Mouse (Mus musculus) heart, embryonic 11.5 days (tissue): ENCODE results near the gene Tcf19. TPM values are rescaled to one million over a fixed set of nuclear protein-coding genes. Genes with fewer than 3 reads are reported as not detected.
A peak's percentile ranks its signal among the peaks of the same experiment; 100 is the strongest.
"Not testable (repeated sequence)": the region's sequence is repeated elsewhere in the genome, so short reads cannot be mapped to it uniquely, and the experiment has no call there.

Source experiments
- ATAC-seq: fragments of 200-750 bp; cut with Nextera tagmentation; replicated peaks from 2 replicates; pipeline ENCODE4 v1.8.0; 2017; ENCODE audit warnings: moderate library complexity; ENCODE audit not compliant: insufficient number of reproducible peaks, low FRiP score, low TSS enrichment
- H3K27ac ChIP-seq: fragments of 300-500 bp; sonication (generic); 2 replicates; pipeline ENCODE4 v1.5.1; 2014; ENCODE audit warnings: mild to moderate bottlenecking, low read depth, low read length
- H3K27me3 ChIP-seq: fragments of 300-500 bp; sonication (generic); 2 replicates; pipeline ENCODE4 v1.6.1; 2014; ENCODE audit warnings: mild to moderate bottlenecking, low read length, mixed read lengths; ENCODE audit not compliant: control insufficient read depth, insufficient read depth
- H3K36me3 ChIP-seq: fragments of 300-500 bp; sonication (generic); 2 replicates; pipeline ENCODE4 v1.6.1; 2014; ENCODE audit warnings: mild to moderate bottlenecking, low read length, moderate library complexity, mixed read lengths; ENCODE audit not compliant: control insufficient read depth, insufficient read depth
- H3K4me1 ChIP-seq: fragments of 300-500 bp; sonication (generic); 2 replicates; pipeline ENCODE4 v1.6.1; 2014; ENCODE audit warnings: low read length; ENCODE audit not compliant: control insufficient read depth, insufficient read depth
- H3K4me2 ChIP-seq: fragments of 300-500 bp; sonication (generic); 2 replicates; pipeline ENCODE4 v1.6.1; 2014; ENCODE audit warnings: mild to moderate bottlenecking, moderate library complexity
- H3K4me3 ChIP-seq: fragments of 300-500 bp; sonication (generic); 2 replicates; pipeline ENCODE4 v1.5.1; 2014; ENCODE audit warnings: low read depth, low read length
- H3K9ac ChIP-seq: fragments of 300-500 bp; sonication (generic); 2 replicates; pipeline ENCODE4 v1.6.1; 2014; ENCODE audit warnings: mild to moderate bottlenecking, low read depth, low read length, moderate library complexity
- H3K9me3 ChIP-seq: fragments of 300-500 bp; sonication (generic); replicated peaks from 2 replicates; pipeline ENCODE4 v1.6.1; 2016; ENCODE audit warnings: low read length; ENCODE audit not compliant: control insufficient read depth
- WGBS: fragments of 180-500 bp; shearing (Covaris S2); extraction: QIAGEN DNeasy Blood & Tissue Kit; methylation state at CpG from one replicate; pipeline ENCODE4 v1.1.7; 2014; ENCODE audit not compliant: insufficient replicate concordance; 5-methylcytosine and 5-hydroxymethylcytosine counted together
- polyA plus RNA-seq: library from polyadenylated mRNA; unstranded; fragments of >200 nt; fragmentation: Nextera tagmentation; extraction: Ambion mirVana; gene quantifications from 2 replicates; pipeline ENCODE4 v1.2.1, GENCODE M21; 2014

The Tcf19 gene
- polyA plus RNA-seq, 1 experiment from 2014 or later = 51.1 TPM

- H3K9me3 ChIP-seq = no peaks in the 10 kb centered on the region
- peak overlapping the region; percentile 90 for H3K4me2 ChIP-seq
- peak overlapping the region; percentile 70 for H3K4me3 ChIP-seq
- peak overlapping the region; percentile 41; the same call in 1 of the 2 replicates for H3K27ac ChIP-seq
- peaks cover 18% of the 10 kb centered on the region for H3K4me1 ChIP-seq
- no peaks in the 10 kb centered on the region for H3K27me3 ChIP-seq
- 11% methylated on average over 12 of the region's 12 CpGs for WGBS
- ATAC-seq = no peak
- no peaks in the 10 kb centered on the region; the same call in 1 of the 2 replicates for H3K36me3 ChIP-seq
- H3K9ac ChIP-seq = peak overlapping the region; percentile 74
Observed at GRCm38 (mm10) chr17:35517526-35517925, 902 bp upstream of the Tcf19 start.

- H3K9ac ChIP-seq = peak overlapping the region; percentile 72
- H3K4me1 ChIP-seq = peaks cover 18% of the 10 kb centered on the region
- no peaks in the 10 kb centered on the region for H3K9me3 ChIP-seq
- WGBS = 10% methylated on average over 25 of the region's 25 CpGs
- H3K4me3 ChIP-seq = peak overlapping the region; percentile 70
- no peak overlapping the region for H3K27ac ChIP-seq
- H3K27me3 ChIP-seq = no peaks in the 10 kb centered on the region
- peak overlapping the region; percentile 90 for H3K4me2 ChIP-seq
- no peaks in the 10 kb centered on the region; the same call in 1 of the 2 replicates for H3K36me3 ChIP-seq
- no peak for ATAC-seq
Observed at GRCm38 (mm10) chr17:35515911-35516640, 548 bp downstream of the Tcf19 start.

GRCm38 (mm10) chr17:35514756-35515155 is 1.9 kb downstream of the Tcf19 start:
- no peaks in the 10 kb centered on the region for H3K9me3 ChIP-seq
- peaks cover 18% of the 10 kb centered on the region for H3K4me1 ChIP-seq
- H3K27me3 ChIP-seq = no peaks in the 10 kb centered on the region
- no peaks in the 10 kb centered on the region; the same call in 1 of the 2 replicates for H3K36me3 ChIP-seq
- H3K4me2 ChIP-seq = peak overlapping the region; percentile 90
- no peak overlapping the region for H3K27ac ChIP-seq
- no peak overlapping the region for H3K4me3 ChIP-seq
- no peak for ATAC-seq
- H3K9ac ChIP-seq = peak overlapping the region; percentile 46; the same call in 1 of the 2 replicates
- 51% methylated on average over 6 of the region's 6 CpGs for WGBS

GRCm38 (mm10) chr17:35513886-35514285 is 2.7 kb downstream of the Tcf19 start:
- no peak for ATAC-seq
- H3K9me3 ChIP-seq = no peaks in the 10 kb centered on the region
- H3K36me3 ChIP-seq = no peaks in the 10 kb centered on the region; the same call in 1 of the 2 replicates
- no peak overlapping the region for H3K9ac ChIP-seq
- 13% methylated on average over 2 of the region's 2 CpGs for WGBS
- no peak overlapping the region for H3K4me3 ChIP-seq
- H3K4me1 ChIP-seq = peaks cover 18% of the 10 kb centered on the region
- peaks cover 3% of the 10 kb centered on the region; the same call in 1 of the 2 replicates for H3K27me3 ChIP-seq
- no peak overlapping the region for H3K27ac ChIP-seq
- no peak overlapping the region for H3K4me2 ChIP-seq

GRCm38 (mm10) chr17:35512916-35513626 is 3.6 kb downstream of the Tcf19 start:
- no peak for ATAC-seq
- H3K27me3 ChIP-seq = peaks cover 7% of the 10 kb centered on the region
- no peak overlapping the region for H3K9ac ChIP-seq
- peaks cover 18% of the 10 kb centered on the region for H3K4me1 ChIP-seq
- WGBS = 89% methylated on average over 7 of the region's 7 CpGs
- H3K36me3 ChIP-seq = no peaks in the 10 kb centered on the region; the same call in 1 of the 2 replicates
- H3K9me3 ChIP-seq = no peaks in the 10 kb centered on the region
- H3K4me2 ChIP-seq = no peak overlapping the region
- no peak overlapping the region for H3K4me3 ChIP-seq
- no peak overlapping the region for H3K27ac ChIP-seq

GRCm38 (mm10) chr17:35509284-35509683 is 7.3 kb downstream of the Tcf19 start:
- Histone ChIP-seq H3K36me3 (no peaks in the 10 kb centered on the region; the same call in 1 of the 2 replicates), H3K4me1 (no peaks in the 10 kb centered on the region; the same call in 1 of the 2 replicates), H3K27ac (no peak overlapping the region), H3K4me3 (no peak overlapping the region), H3K9me3 (no peaks in the 10 kb centered on the region), H3K4me2 (no peak overlapping the region), H3K27me3 (peaks cover 45% of the 10 kb centered on the region), H3K9ac (no peak overlapping the region)
- ATAC-seq = no peak
- WGBS = 24% methylated on average over 8 of the region's 8 CpGs

GRCm38 (mm10) chr17:35508279-35508678 is 8.3 kb downstream of the Tcf19 start:
- H3K9me3 ChIP-seq, H3K9ac ChIP-seq, H3K36me3 ChIP-seq, H3K4me3 ChIP-seq, ATAC-seq, H3K4me2 ChIP-seq, H3K4me1 ChIP-seq, H3K27ac ChIP-seq: not testable (repeated sequence)
- peaks cover 52% of the 10 kb centered on the region for H3K27me3 ChIP-seq
- 44% methylated on average over 5 of the region's 5 CpGs for WGBS

- ATAC-seq = no peak
- WGBS = 17% methylated on average over 13 of the region's 13 CpGs
- H3K36me3 ChIP-seq = no peaks in the 10 kb centered on the region; the same call in 1 of the 2 replicates
- H3K4me3 ChIP-seq = no peak overlapping the region
- no peak overlapping the region for H3K4me2 ChIP-seq
- no peaks in the 10 kb centered on the region for H3K4me1 ChIP-seq
- H3K27me3 ChIP-seq = peaks cover 52% of the 10 kb centered on the region
- no peak overlapping the region for H3K9ac ChIP-seq
- H3K27ac ChIP-seq = no peak overlapping the region
- H3K9me3 ChIP-seq = no peaks in the 10 kb centered on the region
Observed at GRCm38 (mm10) chr17:35507556-35508260, 8.9 kb downstream of the Tcf19 start.
